Mouse (Mus musculus): ENCODE measurements at regions not wholly inside any gene's neighbourhood (a gene's known extent, or its start where the extent isn't known, plus 50 kb on each side); places are given as distances from the start of the nearest gene placed in this dataset.

DNA sequence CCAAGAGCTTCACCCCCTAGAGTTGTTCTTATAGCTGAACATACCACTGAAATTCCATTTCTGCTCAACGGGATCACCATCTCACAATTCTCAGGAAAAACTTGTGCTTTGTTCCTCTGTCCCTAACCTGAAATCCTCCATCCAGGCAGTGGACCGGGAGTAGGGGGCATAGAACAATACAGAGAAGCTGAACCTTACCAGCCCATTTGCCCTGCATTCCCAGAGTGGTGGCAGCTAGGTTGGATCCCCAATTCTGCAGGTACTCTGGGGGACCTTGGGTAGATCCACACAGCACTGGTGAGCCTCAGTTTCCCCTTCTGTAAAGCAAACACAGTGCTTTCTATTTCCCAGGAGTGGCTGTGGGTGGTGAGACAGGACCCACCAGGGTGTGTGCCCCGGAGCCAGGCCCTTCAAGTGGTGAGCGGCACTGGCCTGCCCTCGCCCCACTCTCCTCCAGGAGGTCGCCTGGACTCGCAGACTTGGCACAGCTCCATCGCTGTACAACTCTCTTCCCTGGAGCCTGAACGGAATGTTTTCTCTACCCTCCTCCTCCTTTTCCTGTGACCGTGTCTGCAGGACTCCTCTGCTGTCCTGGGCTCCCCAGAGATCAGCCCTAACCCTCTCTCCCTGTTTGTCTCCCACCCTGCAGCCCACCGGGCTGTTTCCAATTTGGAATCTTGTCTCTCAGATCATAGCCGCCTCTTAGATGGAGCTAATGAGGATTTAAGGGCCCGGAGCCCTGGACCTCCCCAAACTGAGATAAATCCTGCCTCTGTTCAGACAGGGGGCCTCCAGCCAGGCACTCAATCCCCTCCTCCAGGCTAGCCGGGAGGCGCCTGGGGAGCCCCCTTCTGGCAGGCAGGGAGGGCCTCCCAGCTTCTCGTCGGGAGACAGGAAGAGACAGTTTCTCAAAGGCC lies 52.3 kb upstream of the Cux1 start:
- peak; percentile 35; the same call in 1 of the 2 replicates for TF ChIP-seq CTCF (IDR thresholded peaks at IDR 0.05; ENCODE audit: low read depth)
- no peak for TF ChIP-seq EP300 (IDR thresholded peaks at IDR 0.05; ENCODE audit: low read depth)
